Mouse (Mus musculus): ENCODE results near the gene Ern1. TPM values are rescaled to one million over a fixed set of nuclear protein-coding genes. Genes with fewer than 3 reads are reported as not detected.
"Not testable (repeated sequence)": the region's sequence is repeated elsewhere in the genome, so short reads cannot be mapped to it uniquely, and the experiment has no call there.

Ern1 gene
- polyA plus RNA-seq, 1 experiment: 18.1 TPM

- no peak overlapping the region for H3K4me3 ChIP-seq (ENCODE audit: control insufficient read depth, insufficient read depth, low read length)
- TF ChIP-seq CTCF (IDR thresholded peaks at IDR 0.05; ENCODE audit: borderline replicate concordance, control insufficient read depth, extremely low read depth, insufficient read depth, low read length, poor library complexity) (no peak; the same call in 1 of the 2 replicates), POLR2A (IDR thresholded peaks at IDR 0.05; ENCODE audit: control insufficient read depth, extremely low read depth, insufficient read depth, low read length, poor library complexity) (no peak)
- H3K36me3 ChIP-seq (ENCODE audit: control insufficient read depth, insufficient read depth, low read length): no peaks in the 10 kb centered on the region
- H3K4me1 ChIP-seq (replicated peaks; ENCODE audit: control insufficient read depth, insufficient read depth, low read length): peaks cover 9% of the 10 kb centered on the region
- 0% methylated on average over 3 of the region's 3 CpGs for WGBS
- peaks cover 3% of the 10 kb centered on the region; the same call in 1 of the 2 replicates for H3K27me3 ChIP-seq (ENCODE audit: control insufficient read depth, insufficient read depth, low read length)
- H3K27ac ChIP-seq (ENCODE audit: control insufficient read depth, insufficient read depth, low read length): no peak overlapping the region
- DNase-seq: peak; percentile 59
These were observed 3.7 kb upstream of the Ern1 start for GRCm38 (mm10) chr11:106491393-106491792.

- H3K36me3 ChIP-seq (ENCODE audit: control insufficient read depth, insufficient read depth, low read length); H3K4me1 ChIP-seq (replicated peaks; ENCODE audit: control insufficient read depth, insufficient read depth, low read length); H3K4me3 ChIP-seq (ENCODE audit: control insufficient read depth, insufficient read depth, low read length); H3K27me3 ChIP-seq (ENCODE audit: control insufficient read depth, insufficient read depth, low read length); DNase-seq; H3K27ac ChIP-seq (ENCODE audit: control insufficient read depth, insufficient read depth, low read length): not testable (repeated sequence)
- 97% methylated on average over 6 of the region's 6 CpGs for WGBS
These were observed 2.9 kb upstream of the Ern1 start for GRCm38 (mm10) chr11:106490600-106490999.

- DNase-seq: no peak
- H3K4me3 ChIP-seq (ENCODE audit: control insufficient read depth, insufficient read depth, low read length): no peak overlapping the region
- peaks cover 3% of the 10 kb centered on the region; the same call in 1 of the 2 replicates for H3K27me3 ChIP-seq (ENCODE audit: control insufficient read depth, insufficient read depth, low read length)
- H3K36me3 ChIP-seq (ENCODE audit: control insufficient read depth, insufficient read depth, low read length): no peaks in the 10 kb centered on the region
- H3K27ac ChIP-seq (ENCODE audit: control insufficient read depth, insufficient read depth, low read length): no peak overlapping the region
- WGBS: 95% methylated on average over 10 of the region's 10 CpGs
- TF ChIP-seq CTCF (IDR thresholded peaks at IDR 0.05; ENCODE audit: borderline replicate concordance, control insufficient read depth, extremely low read depth, insufficient read depth, low read length, poor library complexity) (no peak), POLR2A (IDR thresholded peaks at IDR 0.05; ENCODE audit: control insufficient read depth, extremely low read depth, insufficient read depth, low read length, poor library complexity) (no peak)
- H3K4me1 ChIP-seq (replicated peaks; ENCODE audit: control insufficient read depth, insufficient read depth, low read length): peaks cover 9% of the 10 kb centered on the region
These were observed 2.4 kb upstream of the Ern1 start for GRCm38 (mm10) chr11:106490057-106490456.

- Histone ChIP-seq H3K36me3 (ENCODE audit: control insufficient read depth, insufficient read depth, low read length) (no peaks in the 10 kb centered on the region), H3K27ac (ENCODE audit: control insufficient read depth, insufficient read depth, low read length) (no peak overlapping the region), H3K4me1 (replicated peaks; ENCODE audit: control insufficient read depth, insufficient read depth, low read length) (peaks cover 9% of the 10 kb centered on the region), H3K4me3 (ENCODE audit: control insufficient read depth, insufficient read depth, low read length) (no peak overlapping the region), H3K27me3 (ENCODE audit: control insufficient read depth, insufficient read depth, low read length) (peaks cover 3% of the 10 kb centered on the region; the same call in 1 of the 2 replicates)
- DNase-seq: no peak
- 74% methylated on average over 7 of the region's 7 CpGs for WGBS
- TF ChIP-seq CTCF (IDR thresholded peaks at IDR 0.05; ENCODE audit: borderline replicate concordance, control insufficient read depth, extremely low read depth, insufficient read depth, low read length, poor library complexity) (no peak), POLR2A (IDR thresholded peaks at IDR 0.05; ENCODE audit: control insufficient read depth, extremely low read depth, insufficient read depth, low read length, poor library complexity) (no peak)
These were observed 1.5 kb upstream of the Ern1 start for GRCm38 (mm10) chr11:106489036-106489693.

DNA sequence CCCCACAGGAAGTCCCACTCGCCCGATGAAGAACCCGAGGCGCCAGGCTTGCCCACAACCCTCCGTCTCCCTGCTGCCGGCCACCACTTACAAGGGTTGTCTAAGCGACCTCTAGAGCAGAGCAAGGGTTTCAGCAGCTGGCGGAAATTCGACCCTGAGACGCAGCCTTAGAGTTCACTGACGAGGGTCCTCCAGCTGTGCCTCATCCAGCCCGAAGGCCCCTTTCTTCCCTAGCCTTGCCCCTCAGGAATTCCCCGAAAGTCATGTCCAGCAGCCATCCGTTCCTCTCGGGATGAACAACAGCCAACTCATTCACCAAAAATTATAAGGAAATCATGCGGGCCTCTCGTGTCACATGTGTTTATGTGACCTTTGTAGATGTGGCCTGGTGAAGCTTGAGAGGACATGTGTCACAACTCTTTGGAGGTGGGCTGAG is 492 bp upstream of the Ern1 start:
- no peak for DNase-seq
- peaks cover 9% of the 10 kb centered on the region for H3K4me1 ChIP-seq (replicated peaks; ENCODE audit: control insufficient read depth, insufficient read depth, low read length)
- H3K4me3 ChIP-seq (ENCODE audit: control insufficient read depth, insufficient read depth, low read length): peak overlapping the region; percentile 29
- peaks cover 3% of the 10 kb centered on the region; the same call in 1 of the 2 replicates for H3K27me3 ChIP-seq (ENCODE audit: control insufficient read depth, insufficient read depth, low read length)
- WGBS: 14% methylated on average over 17 of the region's 17 CpGs
- TF ChIP-seq CTCF (IDR thresholded peaks at IDR 0.05; ENCODE audit: borderline replicate concordance, control insufficient read depth, extremely low read depth, insufficient read depth, low read length, poor library complexity) (no peak), POLR2A (IDR thresholded peaks at IDR 0.05; ENCODE audit: control insufficient read depth, extremely low read depth, insufficient read depth, low read length, poor library complexity) (no peak)
- no peaks in the 10 kb centered on the region for H3K36me3 ChIP-seq (ENCODE audit: control insufficient read depth, insufficient read depth, low read length)
- no peak overlapping the region for H3K27ac ChIP-seq (ENCODE audit: control insufficient read depth, insufficient read depth, low read length)

DNA sequence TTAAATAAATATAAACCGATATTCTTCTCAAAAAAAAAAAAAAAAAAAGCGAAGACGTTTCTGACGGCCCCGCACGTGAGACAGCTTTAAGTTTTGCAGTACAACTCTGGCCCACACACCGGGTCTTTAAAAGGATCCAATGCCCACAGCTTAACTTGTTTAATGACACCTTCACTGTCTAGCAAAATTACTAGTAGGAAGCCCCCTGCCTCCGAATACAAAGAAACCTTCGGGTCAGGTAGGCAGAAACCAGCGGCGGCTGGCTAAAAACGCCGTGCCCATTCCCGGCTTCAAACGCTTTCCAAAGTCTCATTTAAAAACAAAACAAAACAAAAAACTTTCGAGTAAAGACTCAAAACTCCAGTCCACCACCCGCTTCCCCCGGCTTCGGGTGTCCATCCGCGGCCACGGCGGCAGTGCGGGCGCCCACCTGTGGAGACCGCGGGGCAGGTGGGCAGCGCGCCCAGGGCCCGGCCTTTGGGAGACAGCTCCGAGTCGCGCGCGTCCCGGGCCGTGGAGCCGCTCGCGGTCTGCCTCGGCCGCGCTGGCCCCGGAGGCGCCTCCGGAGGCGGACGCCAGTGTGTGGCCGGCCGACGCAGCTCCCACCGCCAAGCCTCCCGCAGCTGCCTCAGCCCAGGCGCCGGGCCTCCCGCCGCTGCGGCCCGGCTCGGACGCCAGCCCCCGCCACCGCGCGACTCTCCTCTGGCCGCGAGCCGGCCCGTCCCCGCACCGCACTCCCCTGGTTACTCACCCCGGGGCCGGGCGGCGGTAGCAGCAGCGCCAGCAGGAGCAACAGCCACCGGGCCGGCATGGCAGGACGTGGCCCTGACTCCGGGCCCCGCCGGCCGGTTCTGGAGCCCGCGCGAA is 553 bp downstream of the Ern1 start:
- Histone ChIP-seq H3K27ac (ENCODE audit: control insufficient read depth, insufficient read depth, low read length) (no peak overlapping the region), H3K27me3 (ENCODE audit: control insufficient read depth, insufficient read depth, low read length) (peaks cover 3% of the 10 kb centered on the region; the same call in 1 of the 2 replicates), H3K4me1 (replicated peaks; ENCODE audit: control insufficient read depth, insufficient read depth, low read length) (peaks cover 9% of the 10 kb centered on the region), H3K4me3 (ENCODE audit: control insufficient read depth, insufficient read depth, low read length) (peak overlapping the region; percentile 61), H3K36me3 (ENCODE audit: control insufficient read depth, insufficient read depth, low read length) (no peaks in the 10 kb centered on the region)
- WGBS: under 1% methylated on average over 82 of the region's 86 CpGs
- TF ChIP-seq CTCF (IDR thresholded peaks at IDR 0.05; ENCODE audit: borderline replicate concordance, control insufficient read depth, extremely low read depth, insufficient read depth, low read length, poor library complexity) (no peak), POLR2A (IDR thresholded peaks at IDR 0.05; ENCODE audit: control insufficient read depth, extremely low read depth, insufficient read depth, low read length, poor library complexity) (no peak)
- DNase-seq: peak; percentile 15

Data from thymus, adult 2 months (tissue).